Mouse (Mus musculus) induced T-regulatory cell, adult 2 months (primary cell): ENCODE results near the gene Vldlr.

ENCODE experiments used
- DNase-seq: peaks from one replicate; pipeline ENCODE4 v3.0.0-alpha.2; 2012; ENCODE audit warnings: low read depth

The Vldlr gene

DNA sequence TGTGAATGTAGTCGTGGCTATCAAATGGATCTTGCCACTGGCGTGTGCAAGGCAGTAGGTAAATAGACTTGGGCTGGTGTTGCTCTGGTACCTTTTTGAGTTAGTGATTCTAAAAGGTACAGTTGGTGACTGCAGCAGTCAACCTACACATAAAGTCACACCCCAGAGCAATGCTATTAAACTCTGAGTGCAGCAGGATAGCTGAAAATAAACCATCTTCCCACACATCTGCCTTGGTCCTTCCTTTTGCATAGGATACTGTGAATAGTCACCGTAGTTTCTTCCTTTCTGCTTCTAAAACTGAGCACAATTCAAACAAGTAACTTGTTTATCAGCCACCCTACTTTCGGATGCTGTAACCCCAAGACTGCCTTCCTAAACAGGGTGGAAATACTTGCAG lies 23.6 kb downstream of the Vldlr start:
- DNase-seq = no peak

DNA sequence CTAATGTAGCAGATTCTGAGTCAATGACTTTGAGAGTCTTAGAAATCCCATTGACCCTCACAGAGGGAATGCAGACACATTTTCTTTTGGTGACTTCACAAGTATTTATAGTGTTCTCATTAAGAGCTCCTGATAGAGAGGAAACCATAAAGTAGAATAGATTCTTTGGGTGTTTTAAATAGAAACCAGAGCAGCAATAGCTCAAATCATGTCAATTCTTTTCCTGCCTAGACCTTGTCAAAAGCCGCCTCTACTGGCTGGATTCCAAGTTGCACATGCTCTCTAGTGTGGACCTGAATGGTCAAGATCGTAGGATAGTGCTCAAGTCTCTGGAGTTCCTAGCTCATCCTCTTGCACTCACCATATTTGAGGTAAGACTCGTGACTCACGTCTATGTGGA lies 27.2 kb downstream of the Vldlr start:
- no peak for DNase-seq

DNA sequence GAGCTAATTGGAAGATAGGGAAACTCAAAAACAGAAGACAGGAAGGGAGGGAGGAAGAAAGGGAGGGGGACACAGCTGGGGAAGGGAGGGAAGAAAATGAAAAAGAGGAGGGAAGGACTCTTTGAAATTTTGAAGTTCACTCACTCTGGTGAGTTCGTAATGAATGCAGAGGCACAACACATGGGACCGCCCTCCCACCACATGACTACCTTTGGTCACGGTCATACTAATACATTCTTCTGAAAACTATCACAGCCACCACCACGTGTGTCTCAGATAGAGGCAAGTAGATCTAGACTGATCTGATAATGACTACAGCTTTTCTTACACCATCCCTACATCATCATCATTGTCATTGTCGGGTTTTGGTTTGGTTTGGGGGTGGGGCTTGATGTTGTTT lies 38.5 kb downstream of the Vldlr start:
- DNase-seq = no peak

DNA sequence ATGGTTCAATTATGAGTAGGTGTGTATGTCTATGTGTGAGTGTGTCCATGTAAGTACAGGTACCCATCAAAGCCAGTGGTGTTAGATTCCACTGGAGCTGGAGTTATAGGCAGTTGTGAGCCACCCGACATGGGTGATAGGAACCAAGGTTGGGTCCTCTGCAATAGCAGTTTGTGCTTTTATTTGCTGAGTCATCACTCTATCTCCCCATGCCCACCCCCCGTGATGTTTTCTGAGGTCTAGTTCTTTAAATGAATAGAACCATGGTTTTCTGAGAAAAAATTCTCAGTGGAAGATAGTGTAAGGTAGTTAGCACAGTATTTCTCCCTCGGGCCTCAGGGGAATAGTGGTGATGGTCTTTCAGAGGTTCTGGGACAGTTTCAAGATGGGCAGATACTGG lies 39.4 kb downstream of the Vldlr start:
- DNase-seq = no peak

DNA sequence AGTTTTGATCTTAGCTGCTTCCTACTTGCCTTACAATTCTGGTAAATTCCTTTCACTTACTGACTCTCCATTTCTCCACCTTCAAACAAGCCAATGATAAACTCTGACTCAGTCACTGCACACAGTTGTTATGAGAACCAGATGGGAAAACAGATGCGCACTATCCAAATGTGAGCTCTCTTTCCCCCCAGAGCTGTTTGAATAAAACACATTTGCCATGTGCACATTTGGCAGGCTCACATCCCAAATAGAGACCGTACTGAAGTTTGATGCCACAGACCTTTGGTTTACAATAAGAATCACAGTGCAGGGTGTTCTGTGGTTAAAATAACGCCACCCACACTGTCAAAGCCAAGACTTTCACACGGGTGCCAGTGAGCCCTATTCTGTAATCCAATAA lies 43.8 kb downstream of the Vldlr start:
- DNase-seq = no peak

DNA sequence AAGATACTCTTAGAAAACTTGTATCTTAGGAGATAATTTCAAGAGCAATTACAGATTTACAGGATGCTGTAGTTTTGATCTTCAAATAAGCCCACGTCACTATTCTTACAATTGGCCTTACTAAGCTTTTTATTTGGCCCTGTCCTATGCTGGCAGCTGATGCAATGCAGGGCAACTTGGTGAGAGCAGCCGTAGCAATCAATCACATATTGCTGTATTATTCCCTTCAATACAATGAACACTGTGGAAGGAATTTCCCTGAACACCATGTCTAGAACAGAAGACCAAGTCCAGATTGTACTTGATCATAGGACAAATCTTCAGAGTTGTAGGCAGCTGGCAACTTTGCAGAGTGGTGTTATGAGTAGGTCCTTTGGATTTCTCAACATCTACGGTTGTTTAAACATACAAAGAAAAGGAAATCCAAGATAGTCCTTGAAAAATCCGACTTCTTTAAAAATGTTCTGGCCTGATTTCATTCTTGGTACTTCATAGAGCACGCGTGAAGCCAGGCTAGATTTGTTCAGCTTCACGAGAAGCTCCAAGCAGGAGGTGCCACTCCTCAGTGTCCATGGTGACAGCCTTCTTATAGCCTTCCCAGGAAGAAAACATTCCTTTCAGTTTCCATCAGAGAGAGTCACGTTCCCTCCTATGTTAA lies 44.5 kb downstream of the Vldlr start:
- no peak for DNase-seq

DNA sequence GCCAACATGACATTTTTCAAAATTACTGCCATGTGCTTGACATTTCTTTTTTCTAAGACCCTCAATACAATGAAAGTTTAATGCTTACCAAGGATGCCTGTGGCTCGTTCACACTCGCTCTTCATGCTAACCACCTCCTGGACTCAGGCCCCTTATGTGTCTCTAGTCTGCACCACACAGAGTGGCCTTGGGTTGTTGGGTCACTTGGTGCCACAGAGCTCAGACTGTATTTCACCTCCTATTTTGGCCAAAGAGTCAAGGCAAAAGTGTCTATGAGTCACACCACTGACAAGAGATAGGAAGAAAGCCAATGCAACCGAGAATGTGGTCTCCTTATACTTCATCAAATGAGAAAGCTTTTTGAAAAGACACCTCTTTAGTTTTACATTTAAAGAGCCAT lies 45.9 kb downstream of the Vldlr start:
- no peak for DNase-seq

DNA sequence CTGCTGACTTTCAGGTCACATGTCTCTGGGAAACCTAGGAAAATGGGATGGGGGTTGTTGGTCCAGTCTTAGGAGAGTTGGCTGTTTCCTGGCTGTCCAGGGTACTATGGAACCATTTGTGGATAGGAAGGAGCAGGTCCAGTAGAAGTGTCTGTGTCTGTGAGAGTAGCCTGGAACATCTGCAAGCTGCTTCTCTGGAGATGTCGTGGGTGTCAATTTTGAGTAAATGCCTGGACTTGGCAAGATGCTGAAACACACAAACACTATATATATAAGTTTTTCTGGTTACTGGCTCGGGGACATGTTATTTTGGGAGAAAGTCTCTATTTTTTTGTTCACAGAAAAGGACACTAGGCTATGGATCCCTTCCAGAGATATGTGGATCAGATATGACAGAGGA lies 57.1 kb downstream of the Vldlr start:
- DNase-seq = no peak

DNA sequence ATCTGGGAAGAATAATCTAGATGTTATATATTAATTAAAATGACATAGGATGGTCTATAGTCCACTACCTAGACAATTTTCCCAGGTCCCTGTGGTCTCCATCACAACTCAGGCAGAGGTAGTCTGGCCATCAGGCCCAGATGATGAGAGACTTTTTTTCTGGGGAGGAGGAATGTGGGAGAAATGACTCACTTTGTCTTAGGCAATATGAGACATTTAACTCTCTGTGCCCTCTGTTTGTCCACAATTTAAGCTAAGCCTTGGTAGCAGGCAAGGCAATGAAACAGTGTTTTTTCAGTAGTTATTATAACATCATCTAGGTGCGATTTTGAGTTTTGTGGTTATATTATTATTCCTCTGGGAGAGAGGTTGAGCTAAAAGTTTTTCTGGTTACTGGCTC lies 58.1 kb downstream of the Vldlr start:
- no peak for DNase-seq

DNA sequence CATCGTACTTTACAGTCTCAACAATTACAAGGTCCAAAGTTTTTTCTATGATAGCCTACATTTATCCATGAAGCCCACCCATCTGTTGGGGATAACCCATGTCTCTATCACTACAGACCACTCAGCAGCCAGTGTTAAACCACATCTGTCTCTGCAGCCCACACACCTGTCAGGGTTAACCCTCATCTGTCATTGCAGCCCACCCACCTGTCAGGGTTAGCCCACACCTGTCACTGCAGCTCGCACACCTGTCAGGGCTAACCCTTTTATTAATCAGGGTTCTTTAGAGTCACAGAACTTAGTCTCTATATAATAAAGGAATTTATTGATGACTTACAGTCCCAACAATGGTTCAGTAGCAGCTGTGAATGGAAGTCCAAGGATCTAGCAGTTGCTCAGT lies 62.9 kb downstream of the Vldlr start:
- DNase-seq = no peak
